Mouse (Mus musculus) C2C12 (cell line): ENCODE data around the gene Klf12. TPM values are rescaled to one million over a fixed set of nuclear protein-coding genes. Genes with fewer than 3 reads are reported as not detected.

Source experiments
- H3K27me3 ChIP-seq: one replicate; pipeline ENCODE4 v1.6.1; 2011; ENCODE audit not compliant: control insufficient read depth, insufficient read depth, insufficient read length
- H3K36me3 ChIP-seq: one replicate; pipeline ENCODE4 v1.6.1; 2011; ENCODE audit not compliant: control insufficient read depth, insufficient read depth
- H3K4me3 ChIP-seq: one replicate; pipeline ENCODE4 v1.5.1; 2011; ENCODE audit warnings: mild to moderate bottlenecking, control low read depth; ENCODE audit not compliant: poor library complexity, insufficient read depth, severe bottlenecking
- H3K79me2 ChIP-seq: one replicate; pipeline ENCODE4 v1.6.1; 2011; ENCODE audit not compliant: control insufficient read depth, insufficient read depth
- H3K79me3 ChIP-seq: one replicate; pipeline ENCODE4 v1.6.1; 2011; ENCODE audit warnings: low read depth, control low read depth
- H3ac ChIP-seq: one replicate; pipeline ENCODE3; 2011; ENCODE audit warnings: low read depth; ENCODE audit not compliant: control insufficient read depth, insufficient read length
- CEBPB ChIP-seq: IDR thresholded peaks from one replicate; pipeline ENCODE4 v1.6.1; 2011; ENCODE audit warnings: low read depth, mild to moderate bottlenecking, control low read depth, moderate library complexity
- CTCF ChIP-seq: IDR thresholded peaks from one replicate; pipeline ENCODE4 v1.5.1; 2011; ENCODE audit not compliant: control insufficient read depth, insufficient read depth, insufficient read length
- FOSL1 ChIP-seq: IDR thresholded peaks from one replicate; pipeline ENCODE4 v1.8.0; 2011; ENCODE audit warnings: mild to moderate bottlenecking, low read length; ENCODE audit not compliant: poor library complexity, insufficient read depth, severe bottlenecking
- MAX ChIP-seq: IDR thresholded peaks from one replicate; pipeline ENCODE4 v1.6.1; 2011; ENCODE audit warnings: mild to moderate bottlenecking, control low read depth
- MYOD1 ChIP-seq: IDR thresholded peaks from one replicate; pipeline ENCODE4 v1.6.1; 2011; ENCODE audit warnings: low read depth; ENCODE audit not compliant: control insufficient read depth, insufficient read length
- MYOG ChIP-seq: IDR thresholded peaks from one replicate; pipeline ENCODE4 v1.6.1; 2011; ENCODE audit not compliant: control insufficient read depth, insufficient read length; ENCODE audit errors: extremely low read depth
- USF1 ChIP-seq: IDR thresholded peaks from one replicate; pipeline ENCODE4 v1.6.1; 2011; ENCODE audit warnings: low read depth, mild to moderate bottlenecking, control low read depth, moderate library complexity
- polyA plus RNA-seq: library from polyadenylated mRNA; unstranded; fragments of >200 nt; fragmentation: generic; extraction: Trizol; gene quantifications from one replicate; pipeline ENCODE4 v1.2.1, GENCODE M21; 2012; ENCODE audit warnings: missing spikeins

Gene Klf12
- polyA plus RNA-seq, 1 experiment: 1.2 TPM

DNA sequence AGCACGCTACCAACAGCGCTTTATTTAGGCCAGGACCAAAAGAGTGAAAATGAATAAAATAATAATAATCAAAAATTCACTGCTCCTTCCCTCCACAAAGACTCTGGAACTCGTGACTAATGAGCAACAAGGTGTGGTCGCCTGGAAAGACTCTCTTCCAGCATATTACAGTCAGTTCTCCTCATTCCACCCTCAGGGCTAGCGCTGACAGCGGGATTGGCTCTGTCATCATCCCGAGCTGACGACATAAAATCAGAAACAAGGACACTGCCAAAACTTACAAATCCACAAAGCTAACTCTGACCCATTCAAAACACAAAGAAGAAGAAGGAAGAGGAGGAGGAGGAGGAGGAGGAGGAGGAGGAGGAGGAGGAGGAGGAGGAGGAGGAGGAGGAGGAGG lies 136.8 kb downstream of the Klf12 start:
- Histone ChIP-seq H3K79me3 (no peaks in the 10 kb centered on the region), H3K4me3 (no peak overlapping the region), H3K79me2 (no peaks in the 10 kb centered on the region), H3K36me3 (no peaks in the 10 kb centered on the region), H3ac (no peak overlapping the region), H3K27me3 (no peaks in the 10 kb centered on the region)
- TF ChIP-seq CTCF: no peak
- TF ChIP-seq USF1: no peak
- TF ChIP-seq MYOD1: no peak
- no peak for TF ChIP-seq CEBPB
- TF ChIP-seq MAX: no peak
- TF ChIP-seq FOSL1: no peak
- TF ChIP-seq MYOG: no peak

DNA sequence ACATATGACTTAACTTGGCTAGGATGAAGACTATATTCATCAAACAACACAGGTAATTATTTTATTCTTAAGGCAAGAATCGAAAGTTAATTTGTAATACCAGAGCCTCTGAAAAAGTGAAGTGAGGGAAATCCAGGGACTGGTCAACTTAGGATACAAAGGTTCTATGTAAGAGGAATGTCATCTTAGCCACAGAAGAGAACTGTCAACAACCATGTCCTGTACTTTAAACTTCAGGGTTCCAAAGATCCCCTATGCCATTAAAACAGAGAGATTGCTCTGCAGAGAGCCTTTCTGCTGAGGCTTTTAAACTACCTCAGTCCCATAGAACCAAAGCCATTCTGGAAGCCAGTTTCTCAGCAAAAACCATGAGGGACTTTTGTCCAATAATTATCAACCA lies 144.1 kb downstream of the Klf12 start:
- TF ChIP-seq CTCF: no peak
- TF ChIP-seq FOSL1: no peak

DNA sequence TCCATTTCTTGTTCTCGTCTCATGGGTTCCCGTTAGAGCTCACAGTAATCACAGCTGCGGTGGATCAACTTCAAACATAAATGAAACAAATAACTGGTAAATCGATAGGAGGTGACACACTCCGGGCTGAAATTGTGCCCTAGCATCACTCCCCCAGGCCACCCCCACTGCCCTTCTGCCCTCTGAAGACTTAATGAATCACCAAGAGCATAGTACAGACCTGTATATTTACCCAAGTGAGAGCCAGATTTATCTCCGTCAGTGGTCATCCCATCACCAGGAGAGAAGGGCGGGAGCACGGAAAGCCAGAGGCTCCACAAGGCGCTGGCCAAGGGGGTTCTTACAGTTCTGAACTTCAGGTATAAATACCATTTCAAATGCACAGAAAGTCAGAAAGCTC lies 150.2 kb downstream of the Klf12 start:
- TF ChIP-seq CEBPB (no peak), MYOD1 (no peak), USF1 (no peak), MYOG (no peak), FOSL1 (no peak), MAX (no peak), CTCF (no peak)
- H3K79me2 ChIP-seq: no peaks in the 10 kb centered on the region

More for the DNA sequence above, 144.1 kb downstream of the Klf12 start:
- Histone ChIP-seq H3K27me3 (no peaks in the 10 kb centered on the region), H3K79me3 (no peaks in the 10 kb centered on the region), H3ac (no peak overlapping the region), H3K36me3 (no peaks in the 10 kb centered on the region), H3K79me2 (no peaks in the 10 kb centered on the region), H3K4me3 (no peak overlapping the region)

DNA sequence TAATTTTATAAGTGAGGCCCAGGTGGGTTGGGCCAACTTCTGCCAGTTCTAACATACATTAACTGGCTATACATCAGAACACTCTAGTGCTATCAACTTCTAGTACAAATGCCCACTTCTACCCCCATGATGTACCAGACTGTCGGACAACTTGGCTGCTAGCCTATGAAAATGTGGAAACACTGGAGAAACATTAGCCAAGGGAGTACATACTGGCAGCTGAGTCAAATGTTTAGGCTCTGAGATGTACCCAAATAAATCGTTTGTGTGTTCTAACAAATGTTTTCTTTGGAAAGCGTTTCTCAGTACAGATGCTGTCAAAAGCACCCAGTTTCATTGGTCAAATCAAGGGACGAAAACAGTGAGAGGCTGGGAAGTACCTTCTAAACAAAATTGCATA lies 152.0 kb downstream of the Klf12 start:
- H3K36me3 ChIP-seq: no peaks in the 10 kb centered on the region
- H3ac ChIP-seq: no peak overlapping the region
- no peaks in the 10 kb centered on the region for H3K27me3 ChIP-seq
- H3K79me3 ChIP-seq: no peaks in the 10 kb centered on the region
- TF ChIP-seq CTCF (no peak), MAX (no peak), USF1 (no peak), MYOD1 (no peak), FOSL1 (no peak), CEBPB (no peak), MYOG (no peak)
- H3K4me3 ChIP-seq: no peak overlapping the region
- H3K79me2 ChIP-seq: no peaks in the 10 kb centered on the region

More for the DNA sequence above, 150.2 kb downstream of the Klf12 start:
- no peak overlapping the region for H3K4me3 ChIP-seq
- H3K36me3 ChIP-seq: no peaks in the 10 kb centered on the region
- no peaks in the 10 kb centered on the region for H3K79me3 ChIP-seq
- no peaks in the 10 kb centered on the region for H3K27me3 ChIP-seq
- no peak overlapping the region for H3ac ChIP-seq

DNA sequence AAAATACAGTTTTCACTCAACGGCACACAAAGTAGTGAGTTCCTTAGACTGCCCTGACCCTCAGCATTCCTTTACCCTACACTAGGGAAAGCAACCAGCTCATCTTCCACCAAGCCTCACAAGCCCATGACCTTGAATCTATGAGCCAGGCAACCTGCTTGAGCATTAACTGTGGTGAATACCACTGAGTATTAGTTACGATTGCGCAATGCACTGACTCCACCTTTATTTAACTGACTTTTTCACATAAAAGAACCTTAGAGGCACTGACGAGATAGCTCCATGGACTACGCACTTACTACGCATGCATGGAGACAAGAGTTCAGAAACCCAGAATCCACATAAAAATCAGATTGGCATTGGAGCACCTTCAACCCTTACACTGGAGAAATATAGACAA lies 158.4 kb downstream of the Klf12 start:
- peak; percentile 62 for TF ChIP-seq CEBPB
- TF ChIP-seq FOSL1: no peak
- Histone ChIP-seq H3K36me3 (no peaks in the 10 kb centered on the region), H3K4me3 (no peak overlapping the region), H3K79me3 (no peaks in the 10 kb centered on the region), H3K27me3 (no peaks in the 10 kb centered on the region), H3K79me2 (no peaks in the 10 kb centered on the region), H3ac (no peak overlapping the region)

DNA sequence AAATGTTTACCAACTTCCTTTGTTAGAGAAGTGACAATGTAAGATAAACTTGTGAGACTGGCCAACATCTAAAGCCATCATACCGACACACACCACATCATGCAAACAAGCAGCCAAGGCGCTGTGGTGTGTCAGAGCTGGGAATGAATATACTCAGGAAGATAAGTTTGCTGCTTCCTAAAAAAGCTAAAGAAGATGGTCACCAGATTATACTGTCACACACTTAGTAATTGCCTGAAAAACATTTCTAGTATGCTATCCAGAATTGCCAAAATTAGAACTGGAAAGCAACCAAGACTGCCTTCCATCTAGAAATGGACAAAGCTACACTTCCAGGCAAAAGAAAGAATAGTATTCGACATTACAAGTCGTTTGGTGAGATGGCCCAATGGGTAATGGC lies 163.4 kb downstream of the Klf12 start:
- Histone ChIP-seq H3K79me2 (no peaks in the 10 kb centered on the region), H3K36me3 (no peaks in the 10 kb centered on the region), H3K79me3 (no peaks in the 10 kb centered on the region), H3K27me3 (no peaks in the 10 kb centered on the region), H3K4me3 (no peak overlapping the region), H3ac (no peak overlapping the region)
- no peak for TF ChIP-seq USF1
- TF ChIP-seq FOSL1: no peak
- TF ChIP-seq MYOD1: no peak
- TF ChIP-seq CEBPB: no peak
- TF ChIP-seq MAX: no peak
- TF ChIP-seq CTCF: no peak
- TF ChIP-seq MYOG: no peak
